Mouse (Mus musculus) pancreas, adult 10 weeks (tissue): ENCODE measurements around the gene Hist1h3c. TPM values are rescaled to one million over a fixed set of nuclear protein-coding genes. Genes with fewer than 3 reads are reported as not detected.

Experiments
- polyA plus RNA-seq: library from polyadenylated mRNA; stranded (reverse); fragments of 350-450 nt; fragmentation: Illumina TruSeq; extraction: RNeasy Lipid Tissue Mini Kit (QIAGEN cat#74804); gene quantifications from one replicate; pipeline ENCODE4 v1.2.3, GENCODE M21; 2015; ENCODE audit warnings: low read depth, low replicate concordance; ENCODE audit not compliant: insufficient read depth

The Hist1h3c gene
- polyA plus RNA-seq, 1 experiment from 2014 or later = not detected

Other genes starting within 250 kb of the Hist1h3c start
- gene Hist1h4h, start 214.6 kb downstream of the Hist1h3c start, polyA plus RNA-seq = 9.1 TPM
- not detected for gene Hist1h2af, start 211.7 kb downstream of the Hist1h3c start, polyA plus RNA-seq
- not detected for gene Hist1h3g, start 210.2 kb downstream of the Hist1h3c start, polyA plus RNA-seq
- not detected for gene Hist1h2bh, start 202.2 kb downstream of the Hist1h3c start, polyA plus RNA-seq
- not detected for gene Hist1h3f, start 201.6 kb downstream of the Hist1h3c start, polyA plus RNA-seq
- not detected for gene Hist1h4f, start 194.0 kb downstream of the Hist1h3c start, polyA plus RNA-seq
- gene Hist1h1d, start 192.3 kb downstream of the Hist1h3c start, polyA plus RNA-seq = 0.48 TPM
- not detected for gene Hist1h3e, start 183.2 kb downstream of the Hist1h3c start, polyA plus RNA-seq
- not detected for gene Hist1h2ae, start 174.4 kb downstream of the Hist1h3c start, polyA plus RNA-seq
- gene Hist1h2bg, start 174.2 kb downstream of the Hist1h3c start, polyA plus RNA-seq = not detected
- gene Hist1h2bf, start 171.4 kb downstream of the Hist1h3c start, polyA plus RNA-seq = not detected
- gene Hist1h2ad, start 171.2 kb downstream of the Hist1h3c start, polyA plus RNA-seq = not detected
- gene Hist1h3d, start 169.8 kb downstream of the Hist1h3c start, polyA plus RNA-seq = not detected
- not detected for gene Hist1h4d, start 164.0 kb downstream of the Hist1h3c start, polyA plus RNA-seq
- 1.9 TPM for gene Hist1h2be, start 124.5 kb downstream of the Hist1h3c start, polyA plus RNA-seq
- gene Hist1h1e, start 123.0 kb downstream of the Hist1h3c start, polyA plus RNA-seq = 0.70 TPM
- 0.33 TPM for gene Hist1h2ac, start 61.7 kb downstream of the Hist1h3c start, polyA plus RNA-seq
- gene Hist1h2bc, start 61.4 kb downstream of the Hist1h3c start, polyA plus RNA-seq = 37.3 TPM
- not detected for gene Hist1h1t, start 49.8 kb downstream of the Hist1h3c start, polyA plus RNA-seq
- 2.0 TPM for gene Hist1h4c, start 47.1 kb downstream of the Hist1h3c start, polyA plus RNA-seq
- 11.9 TPM for gene Hfe, start 34.7 kb downstream of the Hist1h3c start, polyA plus RNA-seq
- gene Hist1h1c, start 6.8 kb downstream of the Hist1h3c start, polyA plus RNA-seq = 18.7 TPM
- not detected for gene Hist1h2bb, start 1.1 kb upstream of the Hist1h3c start, polyA plus RNA-seq
- gene Hist1h2ab, start 5.5 kb upstream of the Hist1h3c start, polyA plus RNA-seq = not detected
- not detected for gene Hist1h3b, start 6.7 kb upstream of the Hist1h3c start, polyA plus RNA-seq
- gene Hist1h4b, start 11.4 kb upstream of the Hist1h3c start, polyA plus RNA-seq = not detected
- gene Hist1h4a, start 15.6 kb upstream of the Hist1h3c start, polyA plus RNA-seq = not detected
- gene Hist1h3a, start 16.8 kb upstream of the Hist1h3c start, polyA plus RNA-seq = not detected
- gene Hist1h1a, start 18.1 kb upstream of the Hist1h3c start, polyA plus RNA-seq = not detected
- gene Trim38, start 24.3 kb upstream of the Hist1h3c start, polyA plus RNA-seq = not detected
- gene Slc17a2, start 61.4 kb upstream of the Hist1h3c start, polyA plus RNA-seq = not detected
- not detected for gene Slc17a3, start 93.8 kb upstream of the Hist1h3c start, polyA plus RNA-seq
- not detected for gene Slc17a1, start 122.1 kb upstream of the Hist1h3c start, polyA plus RNA-seq
- gene Slc17a4, start 169.4 kb upstream of the Hist1h3c start, polyA plus RNA-seq = 0.26 TPM
- not detected for gene Hist1h2ba, start 188.6 kb upstream of the Hist1h3c start, polyA plus RNA-seq
- gene Hist1h2aa, start 188.9 kb upstream of the Hist1h3c start, polyA plus RNA-seq = not detected
- gene Scgn, start 245.6 kb upstream of the Hist1h3c start, polyA plus RNA-seq = 13.2 TPM